Mouse (Mus musculus) layer of hippocampus, adult 18-20 months (tissue): ENCODE data around the gene Rack1. TPM values are rescaled to one million over a fixed set of nuclear protein-coding genes. Genes with fewer than 3 reads are reported as not detected.
"Not testable (repeated sequence)": the region's sequence is repeated elsewhere in the genome, so short reads cannot be mapped to it uniquely, and the experiment has no call there.

Experiments used
- DNase-seq, 2 experiments: peaks; one replicate each; pipeline ENCODE4 v3.0.0; 2022; ENCODE audit warnings: low spot score in 2 of 2
- total RNA-seq, 2 experiments: library from RNA; stranded (reverse); gene quantifications; 2 replicates each; pipeline ENCODE4 v1.2.3; 2021

Rack1 gene
- total RNA-seq, 2 experiments from 2014 or later = 237 to 246 TPM

DNA sequence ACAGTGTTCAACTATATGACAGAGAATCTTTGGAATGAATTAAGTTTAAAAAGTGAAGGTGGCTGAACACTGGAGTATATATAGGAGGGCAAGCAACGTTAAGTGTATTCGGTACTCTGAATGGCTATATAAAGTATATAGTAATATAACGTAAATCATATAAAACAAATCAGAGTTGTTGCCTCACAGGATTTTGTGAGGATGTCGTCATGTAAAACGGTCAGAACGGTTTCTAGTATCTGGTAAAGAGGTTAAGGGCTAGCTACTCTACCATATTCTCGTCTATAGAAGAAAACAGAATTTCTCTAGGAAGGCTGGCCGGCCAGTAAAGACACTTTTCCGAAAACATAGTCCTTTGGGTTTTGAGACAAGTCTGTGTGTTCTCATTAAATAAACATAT lies 17.7 kb downstream of the Rack1 start:
- no peak for DNase-seq

DNA sequence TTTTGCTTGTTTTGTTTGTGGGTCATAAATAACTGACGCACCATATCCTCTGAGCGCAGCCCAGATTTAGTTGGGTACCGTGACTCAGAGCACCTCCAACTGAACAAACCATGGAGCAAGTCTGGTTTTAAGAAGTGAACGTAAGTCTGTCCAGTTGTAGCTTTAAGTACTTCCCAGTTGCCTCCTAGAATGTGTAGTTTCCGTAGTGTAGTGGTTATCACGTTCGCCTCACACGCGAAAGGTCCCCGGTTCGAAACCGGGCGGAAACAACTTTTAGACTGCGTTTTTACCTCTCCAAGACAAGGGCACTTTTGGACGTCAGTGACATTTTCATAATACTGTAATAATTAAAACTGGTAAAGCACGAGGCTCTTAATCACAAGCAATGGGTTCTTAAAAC lies 18.2 kb downstream of the Rack1 start:
- DNase-seq = peak; percentile 82 to 96

GRCm38 (mm10) chr11:48819614-48820307 lies 19.6 kb downstream of the Rack1 start:
- DNase-seq = no peak

DNA sequence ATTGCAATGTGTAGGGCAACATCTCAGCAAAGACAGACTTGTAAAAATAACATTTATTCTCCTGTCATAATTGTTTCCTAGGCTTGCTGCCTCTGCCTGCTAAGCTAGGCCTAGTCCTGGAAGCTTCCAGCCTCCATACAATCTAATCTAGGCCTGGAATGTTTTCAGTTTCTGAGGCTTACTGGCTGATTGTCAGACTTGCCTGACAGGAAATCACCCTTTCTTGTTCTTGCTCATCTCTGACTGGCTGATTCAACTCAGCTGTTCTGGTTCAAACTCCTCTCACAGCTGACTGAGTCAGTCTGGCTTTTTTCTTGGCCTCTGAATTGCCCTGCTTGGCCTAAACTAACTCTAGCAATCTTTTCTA lies 20.2 kb downstream of the Rack1 start:
- no peak for DNase-seq

- not testable (repeated sequence) for DNase-seq
Measured at GRCm38 (mm10) chr11:48821299-48821698, 21.2 kb downstream of the Rack1 start.

DNA sequence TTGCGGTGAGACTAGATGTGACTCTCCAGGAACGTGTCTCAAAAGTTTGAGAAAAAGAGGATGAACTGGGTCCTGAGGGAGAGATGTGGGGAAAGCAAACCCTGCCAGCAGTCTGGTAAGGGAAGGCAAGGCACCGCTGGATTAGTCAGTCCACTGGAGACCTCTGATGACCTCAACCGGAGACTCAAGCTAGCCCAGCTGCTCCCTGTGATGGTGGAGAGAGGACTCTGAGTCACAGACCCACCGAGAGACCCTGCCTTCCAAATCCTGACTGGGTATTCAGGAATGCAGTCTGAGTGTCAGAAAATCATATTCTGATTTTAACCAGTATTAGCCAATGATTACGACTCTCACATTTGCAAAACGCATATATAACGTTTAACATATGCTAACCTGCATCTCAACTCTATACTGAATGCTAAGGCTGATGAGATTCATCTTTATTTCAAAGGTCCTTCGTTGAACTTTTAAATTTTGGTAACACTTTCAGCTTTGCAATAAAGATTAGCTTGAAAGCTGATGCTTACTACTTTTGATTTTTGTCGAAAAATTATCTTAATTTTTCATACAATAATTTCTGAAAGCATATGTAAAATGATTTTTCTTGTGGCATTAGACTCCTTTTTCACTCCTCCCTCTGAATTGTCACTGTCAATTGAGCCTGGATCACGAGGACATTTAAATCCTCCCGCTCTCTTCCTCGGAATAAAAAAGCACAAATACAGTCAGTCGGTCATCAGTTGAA lies 22.8 kb downstream of the Rack1 start:
- DNase-seq = no peak

GRCm38 (mm10) chr11:48823536-48823972 lies 23.4 kb downstream of the Rack1 start:
- DNase-seq = peak in 1 of 2 experiments; percentile 72

DNA sequence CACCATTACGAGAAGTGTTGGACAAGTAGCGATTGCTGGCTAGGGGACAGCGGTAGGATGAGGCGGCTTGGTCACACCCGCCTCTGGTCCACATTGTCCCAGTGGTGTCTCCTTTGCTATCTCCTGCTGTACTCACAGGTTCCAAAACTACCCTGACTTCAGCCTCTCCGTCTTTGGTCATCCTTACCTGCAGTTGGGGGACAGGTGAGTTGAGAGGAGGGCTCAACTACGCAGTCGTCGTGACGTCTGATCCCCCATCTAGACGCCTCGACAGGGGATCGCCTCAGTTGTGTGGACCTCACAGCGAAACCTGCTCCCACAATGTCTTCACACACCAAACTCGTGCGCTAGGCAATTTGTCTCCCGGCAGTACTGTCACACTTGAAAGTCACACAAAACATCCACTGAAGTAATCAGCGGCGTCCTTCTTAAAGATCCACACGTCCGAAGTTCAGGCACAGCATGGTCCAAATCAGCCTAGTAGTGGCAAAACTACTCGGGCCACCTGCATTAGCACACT lies 24.2 kb downstream of the Rack1 start:
- no peak for DNase-seq

GRCm38 (mm10) chr11:48825979-48826751 lies 26.0 kb downstream of the Rack1 start, which contains the start of the genes Trim7 and Gm12184:
Gene Trim7 (plus strand): TSS chr11:48826140.
Gene Gm12184 (minus strand): TSS chr11:48826655.
- DNase-seq = not testable (repeated sequence)

DNA sequence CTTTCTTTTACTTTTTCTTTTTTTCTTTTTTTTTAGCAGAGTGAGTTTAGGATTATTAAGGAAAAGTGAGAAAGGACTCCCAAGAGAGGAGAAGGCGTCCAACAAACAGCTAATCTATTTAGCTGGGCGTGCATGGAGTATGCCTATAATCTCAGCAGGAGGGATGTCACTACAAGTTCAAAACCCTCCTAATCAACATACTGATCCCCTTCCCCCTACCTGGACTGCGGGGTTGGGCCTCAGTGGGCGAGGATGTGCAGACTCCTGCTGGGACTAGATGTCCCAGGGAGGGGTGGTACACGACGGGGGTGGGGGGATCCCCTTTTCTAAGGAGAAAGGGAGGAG lies 26.6 kb downstream of the Rack1 start:
- DNase-seq = no peak

- no peak for DNase-seq
Measured at GRCm38 (mm10) chr11:48827926-48828325, 27.8 kb downstream of the Rack1 start.

DNA sequence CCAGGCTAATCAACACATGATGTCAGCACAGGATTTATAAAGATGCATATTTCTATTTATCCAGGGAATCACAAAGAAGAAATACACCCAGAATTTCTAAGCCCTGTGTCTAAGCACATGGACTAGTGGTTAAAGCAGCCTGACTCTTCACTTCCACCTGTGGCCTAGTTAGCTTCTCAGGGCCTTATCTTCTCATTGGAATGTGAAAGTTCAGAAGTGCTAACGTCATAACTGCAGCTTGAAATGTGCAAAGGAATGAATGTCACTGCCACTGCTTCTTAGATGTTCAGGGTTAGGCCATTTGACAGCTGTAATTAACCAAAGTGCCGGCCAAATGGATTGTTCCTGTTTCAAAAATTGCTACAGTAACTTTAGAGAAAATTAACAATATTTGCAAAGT lies 30.1 kb downstream of the Rack1 start:
- no peak for DNase-seq

GRCm38 (mm10) chr11:48831273-48831672 lies 31.1 kb downstream of the Rack1 start:
- no peak for DNase-seq

- no peak for DNase-seq
Measured at GRCm38 (mm10) chr11:48833078-48833730, 33.1 kb downstream of the Rack1 start.

GRCm38 (mm10) chr11:48833731-48834639 lies 33.9 kb downstream of the Rack1 start:
- DNase-seq = peak; percentile 90 to 96

- DNase-seq = no peak
Measured at GRCm38 (mm10) chr11:48835923-48836322, 35.8 kb downstream of the Rack1 start.

- DNase-seq = no peak
Measured at GRCm38 (mm10) chr11:48836990-48837309, 36.8 kb downstream of the Rack1 start.

GRCm38 (mm10) chr11:48837310-48838180 lies 37.4 kb downstream of the Rack1 start:
- peak in 1 of 2 experiments; percentile 54 for DNase-seq

GRCm38 (mm10) chr11:48838181-48838797 lies 38.2 kb downstream of the Rack1 start:
- DNase-seq = no peak
